Mouse (Mus musculus): ENCODE data around the gene Sppl2b. TPM values are rescaled to one million over a fixed set of nuclear protein-coding genes. Genes with fewer than 3 reads are reported as not detected.
A peak's percentile ranks its signal among the peaks of the same experiment; 100 is the strongest.
"Not testable (repeated sequence)": the region's sequence is repeated elsewhere in the genome, so short reads cannot be mapped to it uniquely, and the experiment has no call there.

Sppl2b gene
- total RNA-seq (2015): 10.1 and 10.4 TPM in 2 replicates
- 9.1 and 15.1 TPM in 2 replicates for total RNA-seq (2017)

- ATAC-seq (ENCODE audit: poor library complexity, severe bottlenecking): peak; percentile 91
Measured at GRCm38 (mm10) chr10:80854913-80855748, at the start of gene Sppl2b, which contains the start of gene Lsm7. TSS of gene Sppl2b (plus strand) at chr10:80855275. TSS of gene Lsm7 (minus strand) at chr10:80855209.

GRCm38 (mm10) chr10:80805322-80805721, 49.8 kb upstream of the Sppl2b start:
- no peak for ATAC-seq (ENCODE audit: poor library complexity, severe bottlenecking)

GRCm38 (mm10) chr10:80805925-80806324, 49.1 kb upstream of the Sppl2b start:
- ATAC-seq (ENCODE audit: poor library complexity, severe bottlenecking): peak; percentile 74

GRCm38 (mm10) chr10:80806341-80807056, 48.6 kb upstream of the Sppl2b start:
- no peak for ATAC-seq (ENCODE audit: poor library complexity, severe bottlenecking)

GRCm38 (mm10) chr10:80807057-80807627, 47.9 kb upstream of the Sppl2b start:
- peak; percentile 22 for ATAC-seq (ENCODE audit: poor library complexity, severe bottlenecking)

GRCm38 (mm10) chr10:80808099-80808984, 46.7 kb upstream of the Sppl2b start:
- no peak for ATAC-seq (ENCODE audit: poor library complexity, severe bottlenecking)

- no peak for ATAC-seq (ENCODE audit: poor library complexity, severe bottlenecking)
Measured at GRCm38 (mm10) chr10:80808985-80809632, 46.0 kb upstream of the Sppl2b start.

GRCm38 (mm10) chr10:80810084-80810483, 45.0 kb upstream of the Sppl2b start:
- ATAC-seq (ENCODE audit: poor library complexity, severe bottlenecking): no peak

GRCm38 (mm10) chr10:80812391-80813041, 42.6 kb upstream of the Sppl2b start:
- ATAC-seq (ENCODE audit: poor library complexity, severe bottlenecking): no peak

GRCm38 (mm10) chr10:80813366-80813765, 41.7 kb upstream of the Sppl2b start, which contains the start of gene Jsrp1:
TSS of gene Jsrp1 (minus strand) at chr10:80813498.
- ATAC-seq (ENCODE audit: poor library complexity, severe bottlenecking): no peak

- ATAC-seq (ENCODE audit: poor library complexity, severe bottlenecking): no peak
Measured at GRCm38 (mm10) chr10:80814800-80815199, 40.3 kb upstream of the Sppl2b start.

GRCm38 (mm10) chr10:80816303-80816702, 38.8 kb upstream of the Sppl2b start:
- ATAC-seq (ENCODE audit: poor library complexity, severe bottlenecking): peak; percentile 83

- ATAC-seq (ENCODE audit: poor library complexity, severe bottlenecking): no peak
Measured at GRCm38 (mm10) chr10:80817164-80817563, 37.9 kb upstream of the Sppl2b start.

GRCm38 (mm10) chr10:80817955-80818354, 37.1 kb upstream of the Sppl2b start:
- not testable (repeated sequence) for ATAC-seq (ENCODE audit: poor library complexity, severe bottlenecking)

- ATAC-seq (ENCODE audit: poor library complexity, severe bottlenecking): no peak
Measured at GRCm38 (mm10) chr10:80818599-80819281, 36.3 kb upstream of the Sppl2b start.

- no peak for ATAC-seq (ENCODE audit: poor library complexity, severe bottlenecking)
Measured at GRCm38 (mm10) chr10:80819406-80819805, 35.7 kb upstream of the Sppl2b start.

- no peak for ATAC-seq (ENCODE audit: poor library complexity, severe bottlenecking)
Measured at GRCm38 (mm10) chr10:80821991-80822390, 33.1 kb upstream of the Sppl2b start.

- no peak for ATAC-seq (ENCODE audit: poor library complexity, severe bottlenecking)
Measured at GRCm38 (mm10) chr10:80822528-80822927, 32.5 kb upstream of the Sppl2b start.

- ATAC-seq (ENCODE audit: poor library complexity, severe bottlenecking): no peak
Measured at GRCm38 (mm10) chr10:80823316-80823715, 31.8 kb upstream of the Sppl2b start.

Data from megakaryocyte, adult 5-6 weeks (primary cell).